Mouse (Mus musculus) left cerebral cortex, adult 6 months (tissue): Measurements from ENCODE around the gene Olfr154. TPM values are rescaled to one million over a fixed set of nuclear protein-coding genes. Genes with fewer than 3 reads are reported as not detected.

Experiments used
- long read RNA-seq, 2 experiments: library from polyadenylated mRNA; unstranded; transcript quantifications; one replicate each; pipeline ENCODE4 v2.0.0; 2019 to 2020
- polyA plus RNA-seq: library from polyadenylated mRNA; unstranded; fragments of <200 nt; fragmentation: Nextera tagmentation; gene quantifications from 2 replicates; pipeline ENCODE4 v1.2.3, GENCODE M21; 2021

Gene Olfr154
- not detected in 2 replicates for polyA plus RNA-seq
- long read RNA-seq, experiment 1 = 0 reads
- long read RNA-seq, experiment 2 = 0 reads

GRCm38 (mm10) chr2:85664355-85664754 is at the start of gene Olfr154:
Gene Olfr154, minus strand, starts transcription at chr2:85664455.

DNA sequence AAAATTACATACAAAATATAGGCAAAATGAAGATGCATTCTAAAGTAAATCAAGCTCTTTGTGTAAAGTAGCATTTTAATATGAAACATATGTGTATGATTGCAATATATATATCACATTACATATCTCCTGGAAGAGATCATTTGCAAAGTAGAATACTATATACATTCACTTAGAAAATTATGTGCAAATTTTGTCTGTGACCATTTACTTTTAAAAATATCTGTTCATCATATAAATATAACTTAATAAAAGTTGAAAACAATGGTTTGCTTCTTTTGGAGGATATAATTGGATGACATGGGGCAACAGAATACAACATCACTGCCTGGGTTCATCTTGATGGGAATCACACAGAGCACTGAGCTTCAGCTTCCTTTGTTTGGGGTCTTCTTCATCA is 24.9 kb upstream of the Olfr154 start, which contains the start of gene Olfr1008:
TSS of gene Olfr1008 (plus strand) at position 301 of the 400 bp plus-strand sequence.

DNA sequence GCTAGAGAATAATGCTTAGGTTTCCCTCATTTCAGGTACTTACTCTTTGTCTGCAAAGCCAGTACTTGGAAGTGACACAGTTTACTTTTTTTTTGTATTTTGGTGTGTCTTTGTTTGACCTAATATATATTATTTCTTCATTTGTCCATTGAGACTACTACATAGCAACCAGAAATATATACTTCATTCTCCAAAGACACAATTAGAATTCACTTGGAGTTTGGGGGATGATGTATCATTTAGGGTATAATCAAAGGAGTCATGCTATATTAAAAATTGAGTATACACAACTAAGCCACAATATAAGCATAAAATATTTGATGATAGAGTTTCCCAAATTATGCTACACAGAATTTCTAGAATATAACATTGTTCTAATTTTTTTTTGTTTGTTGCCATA is 14.4 kb upstream of the Olfr154 start, which contains the start of gene Olfr1006:
TSS of gene Olfr1006 (minus strand) at position 101 of the 400 bp plus-strand sequence.

DNA sequence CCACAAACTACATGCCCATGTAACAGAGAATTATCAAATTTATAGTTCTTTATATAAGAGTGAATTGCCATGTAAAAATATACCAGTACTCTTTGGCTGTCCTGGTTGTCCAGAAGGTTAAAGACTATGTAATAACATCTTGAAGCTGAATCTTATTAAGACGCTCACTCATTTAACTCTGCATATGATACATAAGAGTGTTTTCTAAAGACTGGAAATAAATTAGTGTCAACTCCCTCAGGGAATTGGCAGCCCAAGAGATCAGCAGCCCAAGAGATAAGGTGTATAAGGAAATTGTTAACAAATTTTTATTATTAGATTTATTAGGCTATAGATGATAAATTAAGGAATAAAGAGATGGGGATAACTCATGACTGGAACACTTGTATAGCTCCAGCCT is 13.7 kb downstream of the Olfr154 start, which contains the start of gene Olfr1002:
TSS of gene Olfr1002 (minus strand) at position 101 of the 400 bp plus-strand sequence.

Other genes with a start within 250 kb of the Olfr154 start
- not detected in 2 replicates for gene Olfr993, start 249.6 kb downstream of the Olfr154 start, polyA plus RNA-seq
- gene Olfr994, start 228.0 kb downstream of the Olfr154 start, polyA plus RNA-seq = not detected in 2 replicates
- gene Olfr995, start 220.8 kb downstream of the Olfr154 start, polyA plus RNA-seq = not detected in 2 replicates
- not detected in 2 replicates for gene 4833423E24Rik, start 145.4 kb downstream of the Olfr154 start, polyA plus RNA-seq
- not detected in 2 replicates for gene Olfr996, start 85.2 kb downstream of the Olfr154 start, polyA plus RNA-seq
- not detected in 2 replicates for gene Olfr998, start 75.5 kb downstream of the Olfr154 start, polyA plus RNA-seq
- gene Olfr1000, start 52.6 kb downstream of the Olfr154 start, polyA plus RNA-seq = not detected in 2 replicates
- not detected in 2 replicates for gene Olfr1002, start 13.8 kb downstream of the Olfr154 start, polyA plus RNA-seq
- gene Olfr1006, start 14.3 kb upstream of the Olfr154 start, polyA plus RNA-seq = not detected in 2 replicates
- not detected in 2 replicates for gene Olfr1008, start 25.0 kb upstream of the Olfr154 start, polyA plus RNA-seq
- gene Olfr1009, start 51.0 kb upstream of the Olfr154 start, polyA plus RNA-seq = not detected in 2 replicates
- not detected in 2 replicates for gene Olfr1012, start 98.3 kb upstream of the Olfr154 start, polyA plus RNA-seq
- gene Olfr1013, start 102.6 kb upstream of the Olfr154 start, polyA plus RNA-seq = not detected in 2 replicates
- gene Olfr1014, start 108.3 kb upstream of the Olfr154 start, polyA plus RNA-seq = not detected in 2 replicates
- gene Olfr1015, start 117.6 kb upstream of the Olfr154 start, polyA plus RNA-seq = not detected in 2 replicates
- not detected in 2 replicates for gene Olfr1016, start 138.1 kb upstream of the Olfr154 start, polyA plus RNA-seq
- not detected in 2 replicates for gene Olfr1018, start 154.0 kb upstream of the Olfr154 start, polyA plus RNA-seq
- not detected in 2 replicates for gene Olfr1019, start 181.0 kb upstream of the Olfr154 start, polyA plus RNA-seq
- not detected in 2 replicates for gene Olfr1020, start 182.6 kb upstream of the Olfr154 start, polyA plus RNA-seq
- not detected in 2 replicates for gene Olfr1022, start 204.1 kb upstream of the Olfr154 start, polyA plus RNA-seq
- gene Olfr1023, start 221.2 kb upstream of the Olfr154 start, polyA plus RNA-seq = not detected in 2 replicates
- gene Olfr1024, start 240.6 kb upstream of the Olfr154 start, polyA plus RNA-seq = not detected in 2 replicates